ENCODE assay signal across 27 mouse cellular contexts in the genomic region with DNA sequence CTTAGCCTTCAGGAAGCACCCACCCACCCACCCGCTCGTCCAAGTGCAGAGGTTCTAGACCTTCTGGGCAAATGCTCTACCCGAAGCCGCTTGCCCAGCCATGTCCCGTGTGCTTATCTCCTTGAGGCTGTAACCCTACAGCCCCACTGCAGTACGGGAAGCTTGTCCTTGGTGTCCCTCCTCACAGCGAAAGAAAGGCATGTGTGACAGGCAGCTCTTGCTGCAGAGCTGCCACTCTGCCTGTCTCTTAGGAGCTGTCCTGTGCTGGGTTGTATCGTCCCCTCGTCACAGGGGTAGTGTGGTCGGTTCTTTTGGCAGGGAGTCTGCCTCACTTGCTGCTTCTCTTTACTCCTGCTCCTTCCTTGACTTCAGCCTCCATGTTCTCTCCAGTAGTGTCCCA.
"Had no signal": no experiment of that assay in that cellular context is flagged by ENCODE, and none has a peak within 500 bp of the region (broad histone marks: within the 10 kb centered on the region; RNA-seq: fewer than 3 reads in every experiment).

No protein-coding gene starts in this region.

- H3K4me2 ChIP-seq: heart, embryonic 15.5 days; hindbrain, embryonic 12.5 days; hindbrain, embryonic 14.5 days; intestine, embryonic 15.5 days; limb, embryonic 12.5 days; liver, embryonic 11.5 days; liver, embryonic 13.5 days; liver, embryonic 15.5 days had no signal

- H3K4me1 ChIP-seq: heart, embryonic 15.5 days; hindbrain, embryonic 12.5 days; intestine, embryonic 15.5 days; limb, embryonic 10.5 days; limb, embryonic 12.5 days; liver, embryonic 13.5 days; liver, embryonic 15.5 days had no signal

- H3K9me3 ChIP-seq: heart, embryonic 15.5 days; hindbrain, embryonic 12.5 days; intestine, embryonic 15.5 days; limb, embryonic 10.5 days; limb, embryonic 12.5 days; liver, embryonic 13.5 days; liver, embryonic 15.5 days had no signal

- H3K27ac ChIP-seq: gastrocnemius, adult 2 months; heart, embryonic 15.5 days; hindbrain, embryonic 12.5 days; hindbrain, embryonic 14.5 days; intestine, embryonic 15.5 days; layer of hippocampus, adult 2 months; left cerebral cortex, adult 2 months; limb, embryonic 10.5 days; limb, embryonic 12.5 days; liver, embryonic 13.5 days; liver, embryonic 15.5 days had no signal

- DNase-seq: gastrocnemius, adult 2 months; gastrocnemius, postnatal 10 days; gastrocnemius, postnatal 25 days; heart, adult 18-20 months; heart, postnatal 4 days; kidney, adult 18-20 months; kidney, adult 8-10 months; kidney, postnatal 10 days; kidney, postnatal 25 days; kidney, postnatal 4 days; liver; liver, embryonic 13.5 days; liver, postnatal 0 days had no signal

- H3K36me3 ChIP-seq: intestine, embryonic 15.5 days; limb, embryonic 10.5 days; limb, embryonic 12.5 days; liver, embryonic 13.5 days; liver, embryonic 15.5 days had no signal

- ATAC-seq: forebrain, embryonic 16.5 days; hindbrain, embryonic 16.5 days; inflammation-experienced regulatory T-cells, adult 6 months; intestine, embryonic 15.5 days; intestine, postnatal 0 days; liver, postnatal 0 days had no signal

- H3K27me3 ChIP-seq: heart, embryonic 15.5 days; hindbrain, embryonic 12.5 days; intestine, embryonic 15.5 days; limb, embryonic 12.5 days; liver, embryonic 13.5 days; liver, embryonic 15.5 days had no signal

- H3K9ac ChIP-seq: heart, embryonic 15.5 days; hindbrain, embryonic 12.5 days; hindbrain, embryonic 14.5 days; intestine, embryonic 15.5 days; limb, embryonic 12.5 days; liver, embryonic 13.5 days; liver, embryonic 15.5 days; liver, postnatal 0 days had no signal

- H3K4me3 ChIP-seq: gastrocnemius, adult 2 months; heart, embryonic 15.5 days; hindbrain, embryonic 12.5 days; intestine, embryonic 15.5 days; layer of hippocampus, adult 2 months; left cerebral cortex, adult 2 months; limb, embryonic 10.5 days; limb, embryonic 12.5 days; liver, embryonic 13.5 days; liver, embryonic 15.5 days had no signal
